Mouse (Mus musculus): ENCODE data around the gene Ccdc113.

DNA sequence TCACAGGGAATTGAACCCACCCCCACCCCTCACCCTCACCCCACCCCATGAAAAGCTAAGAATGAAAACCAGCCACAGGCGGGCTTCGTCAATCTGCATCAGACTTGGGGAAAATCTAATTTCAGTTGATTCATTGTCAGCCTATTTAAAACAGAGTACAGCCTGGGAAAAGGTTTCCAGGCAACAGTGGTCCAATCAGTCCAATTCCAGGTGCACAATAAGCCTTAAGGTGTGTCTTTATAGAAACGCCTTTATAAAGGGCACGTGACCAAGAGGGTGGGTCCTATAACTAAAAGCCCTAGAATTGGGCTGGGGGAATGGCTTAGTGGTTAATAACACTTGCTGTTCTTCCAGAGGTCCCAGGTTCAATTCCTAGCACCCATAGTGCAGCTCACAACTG lies 1.7 kb upstream of the Ccdc113 start:
- no peak for TF ChIP-seq NELFE (IDR thresholded peaks at IDR 0.05; ENCODE audit: low read depth, low read length)
- no peak for TF ChIP-seq POLR2A (IDR thresholded peaks at IDR 0.05; ENCODE audit: control insufficient read depth in 1 of 2, insufficient read depth in 1 of 2, low read depth in 1 of 2, low read length in 2 of 2, poor library complexity in 1 of 2)
- no peak for TF ChIP-seq TBP (IDR thresholded peaks at IDR 0.05; ENCODE audit: low read depth, low read length)
- no peak for TF ChIP-seq MAZ (IDR thresholded peaks at IDR 0.05; ENCODE audit: low read depth, low read length)
- TF ChIP-seq UBTF (IDR thresholded peaks at IDR 0.05; ENCODE audit: borderline replicate concordance, insufficient read depth, low read depth, low read length) = no peak
- TF ChIP-seq CTCF (IDR thresholded peaks at IDR 0.05 in 2 of 3, conservative IDR thresholded peaks at IDR 0.05 in 1 of 3; ENCODE audit: control insufficient read depth in 1 of 3, insufficient read depth in 1 of 3, low read depth in 2 of 3, low read length in 3 of 3, poor library complexity in 1 of 3, severe bottlenecking in 1 of 3) = no peak
